Mouse (Mus musculus): ENCODE results near the gene D13Ertd608e. TPM values are rescaled to one million over a fixed set of nuclear protein-coding genes. Genes with fewer than 3 reads are reported as not detected.
"Not testable (repeated sequence)": the region's sequence is repeated elsewhere in the genome, so short reads cannot be mapped to it uniquely, and the experiment has no call there.

The D13Ertd608e gene
- polyA plus RNA-seq, 1 experiment from 2014 or later, result not detected

DNA sequence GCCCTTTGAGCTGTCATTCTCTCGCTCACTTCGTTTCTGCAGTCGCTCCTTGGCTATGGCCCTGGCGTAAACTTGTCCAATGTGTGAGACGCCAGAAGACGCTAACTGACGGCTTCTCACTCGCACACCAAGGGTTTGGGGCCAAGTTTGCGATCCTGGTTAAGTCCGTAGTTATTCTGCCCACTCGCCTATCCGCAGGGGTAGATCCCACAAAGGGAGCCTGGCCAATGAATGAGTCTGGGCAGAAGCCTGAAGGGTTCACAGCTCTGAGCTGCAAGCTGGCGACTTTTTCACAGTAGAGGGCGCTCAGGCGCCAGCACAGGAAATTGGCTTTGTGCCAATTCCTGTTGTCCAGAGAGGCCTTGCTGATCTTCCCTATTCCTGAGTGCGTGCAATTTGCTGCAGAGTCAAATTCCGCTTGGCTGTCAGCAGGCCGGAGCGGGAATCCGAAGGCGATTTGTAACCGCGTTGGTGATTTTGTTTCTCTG, 562 bp downstream of the D13Ertd608e start:
- Histone ChIP-seq H3K27me3 (peaks cover 11% of the 10 kb centered on the region; the same call in 1 of the 2 replicates), H3K4me2 (peak overlapping the region; percentile 46), H3K4me3 (peak overlapping the region; percentile 27)
- WGBS, result 11% methylated on average over 23 of the region's 23 CpGs
- H3K27ac ChIP-seq; H3K9ac ChIP-seq; H3K4me1 ChIP-seq (replicated peaks); H3K36me3 ChIP-seq; H3K9me3 ChIP-seq: not testable (repeated sequence)
- peak; percentile 83 for ATAC-seq (ENCODE audit: low FRiP score)

DNA sequence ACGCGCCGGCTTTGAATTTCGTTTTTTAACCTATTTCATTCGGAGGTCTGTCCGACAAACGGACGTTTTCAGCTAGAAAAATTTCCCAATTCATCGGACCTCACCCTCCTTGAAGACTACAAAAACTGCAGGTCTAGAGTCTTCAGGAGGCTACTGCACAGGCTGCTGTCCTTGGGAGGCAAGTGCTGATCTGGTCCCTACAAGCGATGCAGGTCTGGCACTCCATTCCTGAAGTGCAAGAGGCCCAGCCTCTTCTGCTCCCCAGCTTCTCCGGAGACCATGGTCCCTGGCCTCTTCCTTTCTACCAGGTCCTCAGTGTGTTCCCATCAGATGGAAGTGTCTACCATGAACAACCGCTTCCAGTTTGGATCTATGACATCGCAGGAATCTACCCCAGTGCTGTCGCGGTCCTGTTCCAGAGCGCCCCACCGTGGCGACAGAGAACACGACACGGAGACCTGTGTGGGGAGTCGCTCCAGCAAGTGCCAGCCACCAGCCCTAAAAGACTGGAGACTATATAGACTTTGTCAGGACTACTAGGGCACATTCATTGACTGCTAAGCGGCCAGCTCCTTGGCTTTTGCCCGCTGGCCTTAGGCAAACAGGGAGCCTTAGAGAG, 2.0 kb downstream of the D13Ertd608e start:
- H3K4me1 ChIP-seq (replicated peaks); H3K9ac ChIP-seq; H3K36me3 ChIP-seq; H3K9me3 ChIP-seq; H3K27ac ChIP-seq: not testable (repeated sequence)
- Histone ChIP-seq H3K4me3 (0 out of 2 replicates have a peak overlapping the region, but pooled peaks have one; percentile 15), H3K4me2 (peak overlapping the region; percentile 38; the same call in 1 of the 2 replicates), H3K27me3 (peaks cover 11% of the 10 kb centered on the region; the same call in 1 of the 2 replicates)
- 6% methylated on average over 14 of the region's 23 CpGs for WGBS
- peak; percentile 15 for ATAC-seq (ENCODE audit: low FRiP score)

DNA sequence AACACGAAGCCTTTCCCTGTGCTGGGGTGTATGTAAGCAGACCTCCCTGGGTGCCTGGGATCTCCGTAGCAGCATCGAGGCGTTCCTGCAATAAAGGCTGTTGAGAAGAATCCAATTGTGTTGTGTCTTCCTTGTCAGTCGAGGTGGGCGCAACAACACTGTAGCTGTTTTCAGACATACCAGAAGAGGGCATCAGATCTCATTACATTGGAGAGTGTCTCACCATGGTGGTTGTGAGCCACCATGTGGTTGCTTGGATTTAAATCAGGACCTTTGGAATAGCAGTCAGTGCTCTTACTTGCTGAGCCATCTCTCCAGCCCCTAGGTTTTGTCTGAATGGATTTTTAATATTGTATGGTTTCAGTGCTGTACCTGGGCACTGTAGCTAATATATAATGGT, 4.2 kb downstream of the D13Ertd608e start:
- H3K9ac ChIP-seq; H3K36me3 ChIP-seq; H3K4me1 ChIP-seq (replicated peaks); H3K4me3 ChIP-seq; H3K4me2 ChIP-seq; H3K27ac ChIP-seq; H3K9me3 ChIP-seq: not testable (repeated sequence)
- H3K27me3 ChIP-seq, result peaks cover 11% of the 10 kb centered on the region; the same call in 1 of the 2 replicates
- peak; percentile 46; the same call in 1 of the 2 replicates for ATAC-seq (ENCODE audit: low FRiP score)
- 36% methylated on average over 6 of the region's 6 CpGs for WGBS

DNA sequence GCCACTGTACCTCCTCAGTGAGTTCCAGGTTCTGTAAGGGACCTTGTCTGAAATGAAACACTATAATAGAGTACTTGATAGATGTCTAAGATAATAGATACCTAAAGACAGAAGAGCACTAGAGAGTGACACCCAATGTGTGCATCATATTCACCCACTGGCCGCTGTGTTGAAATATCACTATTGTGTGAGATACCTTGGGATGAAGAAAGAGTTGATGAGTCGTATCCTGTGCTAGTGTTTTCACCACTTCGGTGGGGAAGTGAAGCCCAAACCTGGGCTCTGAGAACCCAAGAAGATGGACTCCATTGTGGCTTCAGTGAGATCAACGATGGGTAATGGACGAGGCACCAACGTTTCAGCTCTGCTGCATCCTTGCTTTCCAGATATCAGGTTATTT, 26.6 kb downstream of the D13Ertd608e start:
- H3K9me3 ChIP-seq; H3K27ac ChIP-seq; ATAC-seq (ENCODE audit: low FRiP score); H3K27me3 ChIP-seq; H3K9ac ChIP-seq; H3K4me2 ChIP-seq; H3K36me3 ChIP-seq; H3K4me3 ChIP-seq; H3K4me1 ChIP-seq (replicated peaks): not testable (repeated sequence)
- WGBS, result no CpG with 5 or more reads among the region's 6 CpGs

DNA sequence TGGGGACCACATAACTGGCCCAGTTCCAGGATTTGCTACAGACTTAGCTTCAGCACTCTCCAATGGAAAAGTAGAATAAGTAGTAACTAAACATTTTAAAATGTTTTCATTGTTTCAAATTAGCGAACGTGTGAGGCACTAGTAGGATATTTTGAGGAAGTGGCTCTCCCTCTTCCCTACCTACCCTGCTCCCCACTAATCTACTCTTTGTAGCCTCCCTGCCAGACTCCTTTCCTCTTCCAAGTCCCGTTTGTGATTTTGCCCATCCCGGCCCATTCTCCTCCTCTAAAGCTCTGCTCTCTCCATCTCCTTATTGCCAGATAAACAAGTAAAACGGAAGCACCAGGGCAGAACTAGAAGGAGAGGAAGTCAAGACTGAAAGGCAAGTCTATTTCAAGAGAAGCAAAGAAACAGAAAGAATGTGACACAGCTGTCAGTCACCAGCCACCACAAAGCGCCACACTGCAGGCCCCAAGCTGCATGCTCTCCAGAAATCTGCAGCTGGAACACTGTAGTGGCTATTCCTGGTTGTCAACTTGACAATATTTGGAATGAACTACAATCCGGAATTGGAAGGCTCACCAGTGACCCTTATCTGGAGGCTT, 28.7 kb downstream of the D13Ertd608e start:
- not testable (repeated sequence) for H3K4me1 ChIP-seq (replicated peaks); H3K27me3 ChIP-seq; H3K9me3 ChIP-seq; H3K4me2 ChIP-seq; H3K4me3 ChIP-seq; H3K9ac ChIP-seq; ATAC-seq (ENCODE audit: low FRiP score); H3K27ac ChIP-seq; H3K36me3 ChIP-seq
- WGBS, result 79% methylated on average over 6 of the region's 7 CpGs

DNA sequence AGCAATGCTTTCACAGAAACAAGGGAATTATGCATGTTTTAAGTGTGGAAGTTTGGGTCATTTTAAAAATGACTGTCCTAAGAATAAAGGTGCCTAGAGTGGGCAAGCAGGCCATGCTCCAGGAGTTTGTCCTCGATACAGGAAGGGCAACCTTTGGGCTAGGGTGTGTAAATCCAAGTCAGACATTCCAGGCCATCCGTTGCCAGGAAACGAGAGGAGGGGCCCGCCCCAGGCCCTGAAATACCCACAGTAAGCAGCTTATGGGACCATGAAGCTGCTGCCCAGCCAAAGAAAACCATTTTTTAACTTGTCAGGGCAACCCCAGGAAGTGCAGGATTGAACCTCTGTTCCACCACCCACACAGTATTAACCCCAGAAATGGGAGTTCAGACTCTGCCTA, 51.1 kb downstream of the D13Ertd608e start:
- not testable (repeated sequence) for H3K27me3 ChIP-seq; H3K27ac ChIP-seq; H3K4me2 ChIP-seq; H3K4me1 ChIP-seq (replicated peaks); H3K9ac ChIP-seq; H3K36me3 ChIP-seq; ATAC-seq (ENCODE audit: low FRiP score); H3K9me3 ChIP-seq; H3K4me3 ChIP-seq
- WGBS, result 43% methylated on average over 4 of the region's 4 CpGs

DNA sequence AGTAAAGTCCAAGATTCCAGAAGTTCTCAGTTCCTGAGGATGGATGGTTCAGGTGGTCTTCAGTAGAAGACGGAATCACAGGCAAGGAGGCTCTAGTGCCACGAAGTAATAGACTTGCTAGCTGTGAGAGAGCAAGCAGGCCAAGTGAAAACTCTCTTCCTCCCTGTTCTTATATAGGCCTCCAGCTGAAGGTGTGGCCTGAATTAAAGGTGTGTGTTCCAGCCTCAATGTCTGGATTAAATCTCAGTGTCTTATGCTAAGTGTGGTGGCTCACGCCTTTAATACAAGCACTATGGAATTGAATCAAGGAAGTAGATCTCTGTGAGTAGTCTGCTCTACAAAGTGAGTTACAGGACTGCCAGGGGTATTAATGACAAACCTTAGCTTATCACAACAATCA, 58.9 kb downstream of the D13Ertd608e start, which contains the start of gene Tcstv1:
TSS of gene Tcstv1 (minus strand) at position 101 of the 400 bp plus-strand sequence.
- not testable (repeated sequence) for H3K4me3 ChIP-seq; H3K4me1 ChIP-seq (replicated peaks); ATAC-seq (ENCODE audit: low FRiP score); H3K9ac ChIP-seq; H3K27ac ChIP-seq; H3K9me3 ChIP-seq; H3K36me3 ChIP-seq; H3K4me2 ChIP-seq; H3K27me3 ChIP-seq
- 90% methylated on average over 3 of the region's 3 CpGs for WGBS

Other genes with a start within 250 kb of the D13Ertd608e start
- 0.30 and 0.49 TPM in 2 replicates for gene Ccl28, start 212.2 kb upstream of the D13Ertd608e start, polyA plus RNA-seq (2015; fragmentation: Nextera tagmentation; extraction: Ambion mirVana)
- 423 and 434 TPM in 2 replicates for gene Hmgcs1, start 145.6 kb upstream of the D13Ertd608e start, polyA plus RNA-seq (2015; fragmentation: Nextera tagmentation; extraction: Ambion mirVana)
- 3.0 and 3.7 TPM in 2 replicates for gene Nim1k, start 80.1 kb upstream of the D13Ertd608e start, polyA plus RNA-seq (2015; fragmentation: Nextera tagmentation; extraction: Ambion mirVana)
- 38.2 and 39.9 TPM in 2 replicates for gene Zfp131, start 45.1 kb upstream of the D13Ertd608e start, polyA plus RNA-seq (2015; fragmentation: Nextera tagmentation; extraction: Ambion mirVana)
- gene AF067063, start 5.8 kb upstream of the D13Ertd608e start, polyA plus RNA-seq (2015; fragmentation: Nextera tagmentation; extraction: Ambion mirVana), result not detected in 2 replicates
- not detected in 2 replicates for gene Tcstv1, start 58.8 kb downstream of the D13Ertd608e start, polyA plus RNA-seq (2015; fragmentation: Nextera tagmentation; extraction: Ambion mirVana)
- not detected in 2 replicates for gene Gm21761, start 93.3 kb downstream of the D13Ertd608e start, polyA plus RNA-seq (2015; fragmentation: Nextera tagmentation; extraction: Ambion mirVana)
- gene B020031M17Rik, start 114.8 kb downstream of the D13Ertd608e start, polyA plus RNA-seq (2015; fragmentation: Nextera tagmentation; extraction: Ambion mirVana), result not detected in 2 replicates
- gene Gm36079, start 191.0 kb downstream of the D13Ertd608e start, polyA plus RNA-seq (2015; fragmentation: Nextera tagmentation; extraction: Ambion mirVana), result not detected in 2 replicates
- not detected in 2 replicates for gene Gm21188, start 216.2 kb downstream of the D13Ertd608e start, polyA plus RNA-seq (2015; fragmentation: Nextera tagmentation; extraction: Ambion mirVana)

All from hindbrain, embryonic 13.5 days (tissue).